24 mouse cellular contexts compared by ENCODE assay signal in genomic region chr7:123295423-123295822, GRCm38 (mm10).
DNase-seq lines count a peak whose midpoint lies in the region; ATAC-seq and TF ChIP-seq lines count a peak whose summit lies in the region.
"Had no signal": no experiment of that assay in that cellular context is flagged by ENCODE, and none has a peak within 500 bp of the region (broad histone marks: within the 10 kb centered on the region; RNA-seq: fewer than 3 reads in every experiment).

No protein-coding gene starts in this region.

- TF ChIP-seq CTCF in forebrain, postnatal 0 days (IDR thresholded peaks at IDR 0.05; ENCODE audit: low read depth), result peak; percentile 38; the same call in 1 of the 2 replicates
- peak; percentile 43 for TF ChIP-seq CTCF in layer of hippocampus, adult 2 months (conservative IDR thresholded peaks at IDR 0.05)
- peak; percentile 52 for TF ChIP-seq CTCF in stomach, postnatal 0 days (IDR thresholded peaks at IDR 0.05; ENCODE audit: low read depth)

- no peak for TF ChIP-seq EP300 in stomach, postnatal 0 days (optimal IDR thresholded peaks at IDR 0.05)

- H3K4me1 ChIP-seq in forebrain, postnatal 0 days (ENCODE audit: insufficient read depth), result no peaks in the 10 kb centered on the region
- H3K4me1 ChIP-seq in forebrain, embryonic 16.5 days (replicated peaks; ENCODE audit: control insufficient read depth, insufficient read depth, low read length), result no peaks in the 10 kb centered on the region
- no peaks in the 10 kb centered on the region for H3K4me1 ChIP-seq in midbrain, embryonic 11.5 days (ENCODE audit: control insufficient read depth, insufficient read depth, low read length)
- no peaks in the 10 kb centered on the region for H3K4me1 ChIP-seq in midbrain, embryonic 16.5 days (ENCODE audit: control insufficient read depth, insufficient read depth, low read length)
- no peaks in the 10 kb centered on the region for H3K4me1 ChIP-seq in stomach, postnatal 0 days (replicated peaks; ENCODE audit: control insufficient read depth, insufficient read depth)
- H3K4me1 ChIP-seq: embryonic facial prominence, embryonic 13.5 days; forebrain, embryonic 12.5 days; hindbrain, embryonic 13.5 days; limb, embryonic 13.5 days had no signal

- no peak overlapping the region for H3K27ac ChIP-seq in forebrain, postnatal 0 days (ENCODE audit: low read depth, low read length)
- H3K27ac ChIP-seq in forebrain, embryonic 16.5 days (ENCODE audit: low read length), result no peak overlapping the region
- H3K27ac ChIP-seq in layer of hippocampus, adult 2 months, result peak overlapping the region; percentile 86
- H3K27ac ChIP-seq in midbrain, embryonic 11.5 days (ENCODE audit: low read depth, low read length), result no peak overlapping the region
- H3K27ac ChIP-seq in midbrain, embryonic 16.5 days (ENCODE audit: low read length), result no peak overlapping the region
- H3K27ac ChIP-seq in stomach, postnatal 0 days (replicated peaks), result no peak overlapping the region
- H3K27ac ChIP-seq: embryonic facial prominence, embryonic 13.5 days; forebrain, embryonic 12.5 days; gastrocnemius, adult 2 months; heart, embryonic 13.5 days; hindbrain, embryonic 13.5 days; limb, embryonic 13.5 days had no signal

- no peak overlapping the region for H3K4me2 ChIP-seq in forebrain, postnatal 0 days (ENCODE audit: low read depth)
- H3K4me2 ChIP-seq in forebrain, embryonic 16.5 days (ENCODE audit: low read length), result no peak overlapping the region
- H3K4me2 ChIP-seq in midbrain, embryonic 11.5 days, result no peak overlapping the region
- H3K4me2 ChIP-seq in midbrain, embryonic 16.5 days (ENCODE audit: low read length), result no peak overlapping the region
- no peak overlapping the region for H3K4me2 ChIP-seq in stomach, postnatal 0 days (replicated peaks; ENCODE audit: low read depth)
- H3K4me2 ChIP-seq: embryonic facial prominence, embryonic 13.5 days; forebrain, embryonic 12.5 days; heart, embryonic 13.5 days; hindbrain, embryonic 13.5 days; limb, embryonic 13.5 days had no signal

- no peak overlapping the region for H3K9ac ChIP-seq in forebrain, postnatal 0 days
- no peak overlapping the region for H3K9ac ChIP-seq in forebrain, embryonic 16.5 days (replicated peaks; ENCODE audit: low read depth, low read length)
- H3K9ac ChIP-seq in midbrain, embryonic 11.5 days (ENCODE audit: low read length), result no peak overlapping the region
- no peak overlapping the region for H3K9ac ChIP-seq in midbrain, embryonic 16.5 days (ENCODE audit: low read depth, low read length)
- H3K9ac ChIP-seq in stomach, postnatal 0 days (ENCODE audit: low read length), result no peak overlapping the region
- H3K9ac ChIP-seq: embryonic facial prominence, embryonic 13.5 days; forebrain, embryonic 12.5 days; heart, embryonic 13.5 days; hindbrain, embryonic 13.5 days; limb, embryonic 13.5 days had no signal

- H3K9me3 ChIP-seq in forebrain, postnatal 0 days (ENCODE audit: low read length), result no peaks in the 10 kb centered on the region
- H3K9me3 ChIP-seq in forebrain, embryonic 16.5 days (ENCODE audit: control insufficient read depth, low read length), result no peaks in the 10 kb centered on the region
- no peaks in the 10 kb centered on the region for H3K9me3 ChIP-seq in midbrain, embryonic 11.5 days (ENCODE audit: control insufficient read depth, low read length)
- H3K9me3 ChIP-seq in midbrain, embryonic 16.5 days (replicated peaks; ENCODE audit: control insufficient read depth, low read length, poor library complexity, severe bottlenecking), result no peaks in the 10 kb centered on the region
- no peaks in the 10 kb centered on the region for H3K9me3 ChIP-seq in stomach, postnatal 0 days (ENCODE audit: control insufficient read depth, low read length)
- H3K9me3 ChIP-seq: embryonic facial prominence, embryonic 13.5 days; forebrain, embryonic 12.5 days; heart, embryonic 13.5 days; hindbrain, embryonic 13.5 days; limb, embryonic 13.5 days had no signal

- 78% methylated on average over 7 of the region's 7 CpGs for WGBS in forebrain, postnatal 0 days
- 80% methylated on average over 7 of the region's 7 CpGs for WGBS in forebrain, embryonic 16.5 days
- WGBS in midbrain, embryonic 11.5 days, result 80% methylated on average over 7 of the region's 7 CpGs
- WGBS in midbrain, embryonic 16.5 days, result 74% methylated on average over 7 of the region's 7 CpGs
- 85% methylated on average over 7 of the region's 7 CpGs for WGBS in stomach, postnatal 0 days

- no peak for ATAC-seq in forebrain, postnatal 0 days
- ATAC-seq in forebrain, embryonic 16.5 days, result no peak
- ATAC-seq in midbrain, embryonic 11.5 days (ENCODE audit: low FRiP score), result no peak
- no peak for ATAC-seq in midbrain, embryonic 16.5 days
- no peak for ATAC-seq in stomach, postnatal 0 days (ENCODE audit: low FRiP score, low TSS enrichment)
- ATAC-seq: inflammation-experienced regulatory T-cells, adult 6 months had no signal

- peaks cover 53% of the 10 kb centered on the region for H3K36me3 ChIP-seq in forebrain, postnatal 0 days (ENCODE audit: insufficient read depth)
- peaks cover 10% of the 10 kb centered on the region; the same call in 1 of the 2 replicates for H3K36me3 ChIP-seq in forebrain, embryonic 16.5 days (ENCODE audit: control insufficient read depth, insufficient read depth)
- peaks cover 12% of the 10 kb centered on the region; the same call in 1 of the 2 replicates for H3K36me3 ChIP-seq in midbrain, embryonic 11.5 days (ENCODE audit: control insufficient read depth, insufficient read depth, low read length)
- peaks cover 14% of the 10 kb centered on the region; the same call in 1 of the 2 replicates for H3K36me3 ChIP-seq in midbrain, embryonic 16.5 days (ENCODE audit: control insufficient read depth, insufficient read depth, low read length)
- peaks cover 21% of the 10 kb centered on the region; the same call in 1 of the 2 replicates for H3K36me3 ChIP-seq in stomach, postnatal 0 days (ENCODE audit: control insufficient read depth, insufficient read depth, low read length)

- no peak overlapping the region for H3K4me3 ChIP-seq in forebrain, postnatal 0 days (ENCODE audit: low read depth, low read length)
- no peak overlapping the region for H3K4me3 ChIP-seq in forebrain, embryonic 16.5 days (replicated peaks; ENCODE audit: low read length)
- no peak overlapping the region for H3K4me3 ChIP-seq in layer of hippocampus, adult 2 months
- H3K4me3 ChIP-seq in midbrain, embryonic 11.5 days (ENCODE audit: low read depth, low read length), result no peak overlapping the region
- H3K4me3 ChIP-seq in midbrain, embryonic 16.5 days (ENCODE audit: low read depth, low read length), result no peak overlapping the region
- no peak overlapping the region for H3K4me3 ChIP-seq in stomach, postnatal 0 days (ENCODE audit: low read depth, low read length)
- H3K4me3 ChIP-seq: embryonic facial prominence, embryonic 13.5 days; erythroblast, embryonic 14.5 days; forebrain, embryonic 12.5 days; gastrocnemius, adult 2 months; heart, embryonic 13.5 days; hindbrain, embryonic 13.5 days; limb, embryonic 13.5 days had no signal

- no peak for DNase-seq in forebrain, postnatal 0 days
- DNase-seq in layer of hippocampus, adult 2 months (ENCODE audit: low spot score in 2 of 2), result no peak
- DNase-seq in layer of hippocampus, adult 9-10 months (ENCODE audit: low spot score), result no peak
- DNase-seq in midbrain, embryonic 11.5 days (ENCODE audit: low spot score, missing footprints), result peak; percentile 26
- DNase-seq in stomach, postnatal 0 days (ENCODE audit: low spot score), result no peak
- DNase-seq in cerebellum, adult 11-12 months, result no peak
- DNase-seq: adrenal gland, adult 8-10 months; cerebellum, adult 2 months; cerebellum, postnatal 25 days; embryo, embryonic 11 days; gastrocnemius, adult 2 months; kidney, adult 9 months; kidney, postnatal 25 days; lung, adult 18-20 months; lung, postnatal 36 days had no signal

- no peaks in the 10 kb centered on the region for H3K27me3 ChIP-seq in forebrain, postnatal 0 days (ENCODE audit: insufficient read depth, low read length)
- H3K27me3 ChIP-seq in forebrain, embryonic 16.5 days (replicated peaks; ENCODE audit: control insufficient read depth, insufficient read depth, low read length), result no peaks in the 10 kb centered on the region
- H3K27me3 ChIP-seq in midbrain, embryonic 11.5 days (ENCODE audit: control insufficient read depth, insufficient read depth, low read length), result no peaks in the 10 kb centered on the region
- no peaks in the 10 kb centered on the region for H3K27me3 ChIP-seq in midbrain, embryonic 16.5 days (ENCODE audit: control insufficient read depth, insufficient read depth, low read depth, low read length)
- no peaks in the 10 kb centered on the region for H3K27me3 ChIP-seq in stomach, postnatal 0 days (ENCODE audit: control insufficient read depth, insufficient read depth, low read length)
- H3K27me3 ChIP-seq: embryonic facial prominence, embryonic 13.5 days; forebrain, embryonic 12.5 days; heart, embryonic 13.5 days; hindbrain, embryonic 13.5 days; limb, embryonic 13.5 days had no signal
